In genomic region chr9:14266470-14266869, GRCm38 (mm10) we compare ENCODE assay signal across 25 mouse cellular contexts. TPM values are rescaled to one million over a fixed set of nuclear protein-coding genes. Genes with fewer than 3 reads are reported as not detected.
DNase-seq lines count a peak whose midpoint lies in the region; ATAC-seq and TF ChIP-seq lines count a peak whose summit lies in the region.
"Had no signal": no experiment of that assay in that cellular context is flagged by ENCODE, and none has a peak within 500 bp of the region (broad histone marks: within the 10 kb centered on the region; RNA-seq: fewer than 3 reads in every experiment).

No protein-coding gene starts in this region.

- H3K4me2 ChIP-seq in lung, postnatal 0 days (replicated peaks; ENCODE audit: low read depth, low read length), result no peak overlapping the region
- H3K4me2 ChIP-seq in stomach, embryonic 16.5 days (ENCODE audit: low read depth, low read length), result no peak overlapping the region
- no peak overlapping the region for H3K4me2 ChIP-seq in forebrain, embryonic 14.5 days (ENCODE audit: low read length)
- H3K4me2 ChIP-seq: embryonic facial prominence, embryonic 15.5 days; forebrain, embryonic 15.5 days; heart, embryonic 13.5 days; hindbrain, embryonic 12.5 days; hindbrain, embryonic 15.5 days had no signal

- no peak overlapping the region for H3K9ac ChIP-seq in lung, postnatal 0 days (replicated peaks; ENCODE audit: low read depth)
- no peak overlapping the region for H3K9ac ChIP-seq in stomach, embryonic 16.5 days (ENCODE audit: low read length)
- H3K9ac ChIP-seq in forebrain, embryonic 14.5 days (ENCODE audit: low read length), result no peak overlapping the region
- H3K9ac ChIP-seq: embryonic facial prominence, embryonic 15.5 days; forebrain, embryonic 15.5 days; heart, embryonic 13.5 days; hindbrain, embryonic 12.5 days; hindbrain, embryonic 15.5 days had no signal

- no peak for ATAC-seq in lung, postnatal 0 days
- peak; percentile 62; the same call in 1 of the 2 replicates for ATAC-seq in stomach, embryonic 16.5 days (ENCODE audit: insufficient read depth, low FRiP score)
- no peak for ATAC-seq in forebrain, embryonic 14.5 days
- ATAC-seq: activated CD4-positive, CD25-positive, alpha-beta regulatory T cell, adult 4 months; forebrain, embryonic 15.5 days had no signal

- H3K36me3 ChIP-seq in lung, postnatal 0 days (ENCODE audit: insufficient read depth, low read length), result no peaks in the 10 kb centered on the region
- H3K36me3 ChIP-seq in stomach, embryonic 16.5 days (ENCODE audit: control insufficient read depth, insufficient read depth, low read length), result no peaks in the 10 kb centered on the region
- no peaks in the 10 kb centered on the region for H3K36me3 ChIP-seq in forebrain, embryonic 14.5 days (ENCODE audit: control insufficient read depth, insufficient read depth, low read length)
- H3K36me3 ChIP-seq in kidney, adult 2 months (ENCODE audit: control insufficient read depth, insufficient read depth, low read length), result no peaks in the 10 kb centered on the region
- H3K36me3 ChIP-seq: embryonic facial prominence, embryonic 15.5 days; forebrain, embryonic 15.5 days; heart, embryonic 10.5 days; heart, embryonic 13.5 days; hindbrain, embryonic 12.5 days; hindbrain, embryonic 15.5 days had no signal

- DNase-seq in lung, postnatal 0 days (ENCODE audit: low spot score), result no peak
- DNase-seq in lung, postnatal 14 days, result no peak
- peak; percentile 6 for DNase-seq in NIH3T3 (ENCODE audit: low read depth)
- DNase-seq in forebrain, embryonic 14.5 days (ENCODE audit: low spot score), result no peak
- DNase-seq in frontal cortex, postnatal 14 days (ENCODE audit: low spot score in 2 of 2), result no peak
- no peak for DNase-seq in kidney, adult 2 months
- DNase-seq: adrenal gland, adult 8-10 months; adrenal gland, postnatal 25 days; cerebellum, adult 11-12 months; cerebellum, adult 8-10 months; cerebellum, postnatal 10 days; cerebellum, postnatal 36 days; embryo, embryonic 11 days; gastrocnemius, postnatal 10 days; gastrocnemius, postnatal 36 days; heart, adult 2 months; heart, postnatal 14 days had no signal

- TF ChIP-seq CTCF in lung, postnatal 0 days (IDR thresholded peaks at IDR 0.05), result no peak
- TF ChIP-seq CTCF in kidney, adult 2 months (conservative IDR thresholded peaks at IDR 0.05; ENCODE audit: insufficient read depth, insufficient read length, low read depth, low read length), result no peak

- 0 out of 2 replicates have a peak, but pooled peaks have one; percentile 14 for TF ChIP-seq EP300 in lung, postnatal 0 days (IDR thresholded peaks at IDR 0.05)

- no peaks in the 10 kb centered on the region for H3K27me3 ChIP-seq in lung, postnatal 0 days (replicated peaks; ENCODE audit: insufficient read depth, low read length)
- H3K27me3 ChIP-seq in stomach, embryonic 16.5 days (ENCODE audit: control insufficient read depth, insufficient read depth, low read length), result no peaks in the 10 kb centered on the region
- H3K27me3 ChIP-seq in forebrain, embryonic 14.5 days (replicated peaks; ENCODE audit: control insufficient read depth, insufficient read depth, low read length), result no peaks in the 10 kb centered on the region
- H3K27me3 ChIP-seq in kidney, adult 2 months (replicated peaks; ENCODE audit: control insufficient read depth, insufficient read depth, low read length), result no peaks in the 10 kb centered on the region
- H3K27me3 ChIP-seq: embryonic facial prominence, embryonic 15.5 days; forebrain, embryonic 15.5 days; heart, embryonic 13.5 days; hindbrain, embryonic 12.5 days; hindbrain, embryonic 15.5 days had no signal

- H3K4me1 ChIP-seq in lung, postnatal 0 days (ENCODE audit: insufficient read depth, low read depth, low read length), result no peaks in the 10 kb centered on the region
- H3K4me1 ChIP-seq in stomach, embryonic 16.5 days (ENCODE audit: control insufficient read depth, insufficient read depth, low read length), result peaks cover 4% of the 10 kb centered on the region; the same call in 1 of the 2 replicates
- H3K4me1 ChIP-seq in forebrain, embryonic 14.5 days (ENCODE audit: control insufficient read depth, insufficient read depth, low read length), result peaks cover under 1% of the 10 kb centered on the region; the same call in 1 of the 2 replicates
- H3K4me1 ChIP-seq in kidney, adult 2 months (ENCODE audit: control insufficient read depth, insufficient read depth, low read length), result no peaks in the 10 kb centered on the region
- H3K4me1 ChIP-seq: embryonic facial prominence, embryonic 15.5 days; forebrain, embryonic 15.5 days; heart, embryonic 10.5 days; hindbrain, embryonic 12.5 days; hindbrain, embryonic 15.5 days had no signal

- no peak overlapping the region for H3K27ac ChIP-seq in lung, postnatal 0 days (ENCODE audit: low read length)
- no peak overlapping the region for H3K27ac ChIP-seq in stomach, embryonic 16.5 days (ENCODE audit: low read length)
- H3K27ac ChIP-seq in forebrain, embryonic 14.5 days (ENCODE audit: low read depth, low read length), result no peak overlapping the region
- H3K27ac ChIP-seq in kidney, adult 2 months (ENCODE audit: insufficient read depth, low read depth, low read length), result no peak overlapping the region
- H3K27ac ChIP-seq: embryonic facial prominence, embryonic 15.5 days; forebrain, embryonic 15.5 days; heart, adult 2 months; heart, embryonic 10.5 days; heart, embryonic 13.5 days; hindbrain, embryonic 12.5 days; hindbrain, embryonic 15.5 days had no signal

- no peak for TF ChIP-seq POLR2A in kidney, adult 2 months (IDR thresholded peaks at IDR 0.05; ENCODE audit: low read depth, low read length)

- H3K4me3 ChIP-seq in lung, postnatal 0 days (ENCODE audit: low read depth, low read length), result no peak overlapping the region
- H3K4me3 ChIP-seq in stomach, embryonic 16.5 days (replicated peaks; ENCODE audit: low read length), result no peak overlapping the region
- no peak overlapping the region for H3K4me3 ChIP-seq in forebrain, embryonic 14.5 days (ENCODE audit: low read depth, low read length)
- no peak overlapping the region for H3K4me3 ChIP-seq in kidney, adult 2 months (ENCODE audit: insufficient read depth, low read depth, low read length)
- H3K4me3 ChIP-seq: embryonic facial prominence, embryonic 15.5 days; forebrain, embryonic 15.5 days; heart, adult 2 months; heart, embryonic 10.5 days; heart, embryonic 13.5 days; hindbrain, embryonic 12.5 days; hindbrain, embryonic 15.5 days had no signal

- WGBS in lung, postnatal 0 days, result 27% methylated on average over 2 of the region's 2 CpGs
- WGBS in stomach, embryonic 16.5 days, result 29% methylated on average over 2 of the region's 2 CpGs
- WGBS in forebrain, embryonic 14.5 days, result 8% methylated on average over 2 of the region's 2 CpGs
- 60% methylated on average over 2 of the region's 2 CpGs for WGBS in kidney, adult 2 months

- H3K9me3 ChIP-seq in lung, postnatal 0 days (ENCODE audit: low read length), result no peaks in the 10 kb centered on the region
- no peaks in the 10 kb centered on the region for H3K9me3 ChIP-seq in stomach, embryonic 16.5 days (replicated peaks; ENCODE audit: control insufficient read depth, low read length)
- no peaks in the 10 kb centered on the region for H3K9me3 ChIP-seq in forebrain, embryonic 14.5 days (replicated peaks; ENCODE audit: control insufficient read depth, low read length)
- H3K9me3 ChIP-seq: embryonic facial prominence, embryonic 15.5 days; forebrain, embryonic 15.5 days; heart, embryonic 10.5 days; heart, embryonic 13.5 days; hindbrain, embryonic 12.5 days; hindbrain, embryonic 15.5 days had no signal

RNA-seq across cellular contexts. Expression of gene Sesn3, which starts 8.4 kb away (rescaled TPM):
- 6.0 and 6.7 TPM in 2 replicates for polyA plus RNA-seq in lung, postnatal 0 days (2015; fragmentation: Nextera tagmentation; extraction: Ambion mirVana)
- 10.6 and 12.0 TPM in 2 replicates for polyA plus RNA-seq in stomach, embryonic 16.5 days (2015; fragmentation: Nextera tagmentation; extraction: Ambion mirVana)
- polyA plus RNA-seq in forebrain, embryonic 14.5 days (2014; fragmentation: Nextera tagmentation; extraction: Ambion mirVana), result 12.4 and 18.6 TPM in 2 replicates
- 11.1 and 13.0 TPM in 2 replicates for polyA plus RNA-seq in kidney, adult 2 months (2012; rRNA removed)
